Mouse (Mus musculus) intestine, postnatal 0 days (tissue): ENCODE results near the gene Pnma5. TPM values are rescaled to one million over a fixed set of nuclear protein-coding genes. Genes with fewer than 3 reads are reported as not detected.
"Not testable (repeated sequence)": the region's sequence is repeated elsewhere in the genome, so short reads cannot be mapped to it uniquely, and the experiment has no call there.

ENCODE experiments used
- ATAC-seq: fragments of 200-750 bp; cut with Nextera tagmentation; 2 replicates; pipeline ENCODE4 v1.8.0; 2017; ENCODE audit warnings: mild to moderate bottlenecking, moderate TSS enrichment, moderate library complexity
- H3K27ac ChIP-seq: fragments of 300-500 bp; sonication (generic); 2 replicates; pipeline ENCODE4 v1.5.1; 2014; ENCODE audit warnings: mild to moderate bottlenecking, low read depth, low read length, moderate library complexity
- H3K27me3 ChIP-seq: fragments of 300-500 bp; sonication (generic); replicated peaks from 2 replicates; pipeline ENCODE4 v1.6.1; 2014; ENCODE audit warnings: low read length, mixed read lengths; ENCODE audit not compliant: control insufficient read depth, insufficient read depth
- H3K36me3 ChIP-seq: fragments of 300-500 bp; sonication (generic); 2 replicates; pipeline ENCODE4 v1.6.1; 2014; ENCODE audit warnings: mild to moderate bottlenecking, moderate library complexity; ENCODE audit not compliant: control insufficient read depth, insufficient read depth
- H3K4me1 ChIP-seq: fragments of 300-500 bp; sonication (generic); replicated peaks from 2 replicates; pipeline ENCODE4 v1.6.1; 2014; ENCODE audit warnings: antibody characterized with exemption, low read length, mixed read lengths; ENCODE audit not compliant: control insufficient read depth, insufficient read depth
- H3K4me2 ChIP-seq: fragments of 300-500 bp; sonication (generic); replicated peaks from 2 replicates; pipeline ENCODE4 v1.6.1; 2014; ENCODE audit warnings: low read depth, mild to moderate bottlenecking, moderate library complexity
- H3K4me3 ChIP-seq: fragments of 300-500 bp; sonication (generic); 2 replicates; pipeline ENCODE4 v1.5.1; 2014; ENCODE audit warnings: low read depth, low read length
- H3K9ac ChIP-seq: fragments of 300-500 bp; sonication (generic); 2 replicates; pipeline ENCODE4 v1.6.1; 2014; ENCODE audit warnings: mild to moderate bottlenecking, low read depth, low read length
- H3K9me3 ChIP-seq: fragments of 300-500 bp; sonication (generic); 2 replicates; pipeline ENCODE4 v1.6.1; 2016; ENCODE audit warnings: mixed run types; ENCODE audit not compliant: control insufficient read depth
- CTCF ChIP-seq: sonication (generic); IDR thresholded peaks from 2 replicates; pipeline ENCODE4 v1.5.1; 2016; ENCODE audit warnings: low read depth, mild to moderate bottlenecking, control low read depth, antibody characterized with exemption, moderate library complexity
- whole genome bisulfite sequencing: fragments of 180-500 bp; shearing (Covaris S2); extraction: QIAGEN DNeasy Blood & Tissue Kit; methylation state at CpG from one replicate; pipeline ENCODE4 v1.1.7; 2014; 5-methylcytosine and 5-hydroxymethylcytosine counted together
- polyA plus RNA-seq: library from polyadenylated mRNA; unstranded; fragments of >200 nt; fragmentation: Nextera tagmentation; extraction: Ambion mirVana; gene quantifications from 2 replicates; pipeline ENCODE4 v1.2.1, GENCODE M21; 2015

The Pnma5 gene
- not detected in 2 replicates for polyA plus RNA-seq

DNA sequence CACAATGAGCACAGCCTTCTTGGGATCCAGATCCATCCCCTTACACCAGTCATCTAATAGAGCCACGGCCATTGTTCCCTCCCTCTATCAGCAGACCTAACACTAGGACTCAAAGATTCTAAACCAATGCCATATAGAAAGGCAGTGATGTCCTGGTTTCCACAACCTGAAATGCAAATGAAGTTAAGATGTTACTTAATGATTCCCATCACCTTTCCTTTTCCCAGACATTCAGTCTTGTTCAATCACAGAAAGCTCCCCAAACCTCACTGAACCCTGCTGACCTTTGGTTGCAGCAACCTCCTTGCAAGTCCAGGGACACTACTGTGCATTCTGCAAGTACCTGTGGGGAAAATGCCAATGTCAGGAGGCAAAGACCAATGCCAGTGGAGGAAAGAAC, at the start of gene Pnma5:
Gene Pnma5 (minus strand): TSS at position 101 of the 400 bp plus-strand sequence.
- no peak for TF ChIP-seq CTCF
- Histone ChIP-seq H3K27ac (no peak within 1 kb of the TSS), H3K36me3 (no peaks in the 10 kb centered on the region), H3K4me1 (no peaks in the 10 kb centered on the region), H3K4me3 (no peak within 1 kb of the TSS), H3K4me2 (no peak within 1 kb of the TSS), H3K9ac (no peak within 1 kb of the TSS), H3K27me3 (no peaks in the 10 kb centered on the region), H3K9me3 (no peaks in the 10 kb centered on the region)
- no peak for ATAC-seq
- WGBS = 75% methylated on average over 1 of the region's 1 CpGs

- not testable (repeated sequence) for H3K9me3 ChIP-seq, H3K27ac ChIP-seq, H3K4me3 ChIP-seq, ATAC-seq, H3K36me3 ChIP-seq, H3K4me2 ChIP-seq, H3K27me3 ChIP-seq, H3K9ac ChIP-seq, H3K4me1 ChIP-seq
- WGBS = 81% methylated on average over 18 of the region's 19 CpGs
Measured at GRCm38 (mm10) chrX:73082267-73083055, 45.6 kb upstream of the Pnma5 start, which contains the start of gene Xlr4a. Gene Xlr4a, minus strand, starts transcription at chrX:73082478.

GRCm38 (mm10) chrX:73066765-73067312, 29.9 kb upstream of the Pnma5 start:
- H3K9me3 ChIP-seq, H3K4me2 ChIP-seq, H3K4me1 ChIP-seq, ATAC-seq, H3K27ac ChIP-seq, H3K27me3 ChIP-seq, H3K36me3 ChIP-seq, H3K4me3 ChIP-seq, H3K9ac ChIP-seq: not testable (repeated sequence)
- 80% methylated on average over 1 of the region's 5 CpGs for WGBS

DNA sequence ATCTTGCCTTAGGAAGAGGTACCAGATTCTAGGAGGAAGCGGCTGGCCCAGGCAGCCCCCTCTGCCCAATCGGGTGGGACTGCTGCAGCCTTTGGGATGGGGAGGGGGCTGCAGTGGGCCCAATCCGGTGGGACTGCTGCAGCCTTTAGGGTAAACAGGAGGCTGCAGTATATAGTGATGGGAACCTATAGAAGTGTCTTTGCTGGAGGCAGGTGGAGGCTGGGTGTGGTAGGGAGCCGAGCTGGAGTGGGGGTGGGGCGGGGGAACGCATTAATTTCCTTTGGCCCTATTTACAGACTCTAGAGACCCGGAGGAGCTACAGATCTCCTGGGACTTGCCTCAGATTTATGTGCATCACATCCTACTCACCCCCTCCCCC, 27.5 kb upstream of the Pnma5 start, which contains the start of gene Pnma3:
Gene Pnma3 (plus strand): TSS at position 373 of the 379 bp plus-strand sequence.
- Histone ChIP-seq H3K27me3 (no peaks in the 10 kb centered on the region), H3K4me2 (peak within 1 kb of the TSS; percentile 27; the same call in 1 of the 2 replicates), H3K36me3 (no peaks in the 10 kb centered on the region), H3K27ac (no peak within 1 kb of the TSS), H3K9ac (no peak within 1 kb of the TSS), H3K4me1 (no peaks in the 10 kb centered on the region), H3K9me3 (no peaks in the 10 kb centered on the region), H3K4me3 (no peak within 1 kb of the TSS)
- 33% methylated on average over 7 of the region's 7 CpGs for WGBS
- ATAC-seq = no peak
- no peak for TF ChIP-seq CTCF

DNA sequence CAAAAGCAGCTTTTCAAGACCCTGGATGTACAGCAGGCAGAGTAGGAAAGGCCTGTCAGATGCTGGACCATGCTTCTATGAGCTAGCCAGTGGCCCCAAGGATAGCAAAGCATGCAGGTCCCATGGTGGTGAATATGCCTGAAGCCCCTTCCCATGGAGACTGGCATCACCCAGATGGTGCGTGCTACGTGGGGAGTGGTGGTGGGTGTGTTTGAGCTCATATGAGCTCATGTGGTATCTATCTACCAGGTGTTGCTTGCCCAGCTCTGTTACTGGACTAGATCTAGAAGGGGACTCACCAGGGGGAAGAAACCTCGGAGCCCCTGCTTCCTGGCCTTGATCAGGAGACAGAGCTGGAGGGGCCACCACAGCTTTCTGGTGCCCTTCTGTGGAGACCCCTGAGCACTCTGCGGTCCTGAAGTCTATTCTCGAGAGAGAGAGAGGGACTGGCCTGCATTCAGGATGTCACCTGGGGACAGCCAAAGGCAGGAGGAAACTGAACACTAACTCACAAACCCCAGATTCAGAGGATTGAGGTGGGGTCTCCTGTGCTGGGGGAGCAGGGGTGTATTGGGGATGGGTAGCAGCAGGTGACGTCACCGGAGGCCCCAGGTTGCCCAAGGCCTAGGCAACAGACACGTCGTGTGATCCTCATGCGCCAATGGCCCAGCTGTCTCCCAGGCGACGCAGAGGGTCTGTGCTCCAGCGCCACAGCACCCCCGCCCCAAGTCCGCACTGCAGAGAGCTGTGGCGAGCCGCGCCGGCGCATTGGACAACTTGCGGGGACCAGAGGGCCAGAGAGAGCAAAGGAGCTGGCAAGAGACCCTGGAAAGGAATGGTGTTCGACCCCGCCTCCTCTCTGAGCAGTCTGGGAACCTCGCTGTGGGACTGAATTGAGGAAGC, 26.9 kb upstream of the Pnma5 start:
- Histone ChIP-seq H3K9ac (no peak overlapping the region), H3K4me3 (no peak overlapping the region), H3K4me2 (peak overlapping the region; percentile 27; the same call in 1 of the 2 replicates), H3K9me3 (no peaks in the 10 kb centered on the region), H3K27ac (no peak overlapping the region), H3K36me3 (no peaks in the 10 kb centered on the region), H3K27me3 (no peaks in the 10 kb centered on the region), H3K4me1 (no peaks in the 10 kb centered on the region)
- TF ChIP-seq CTCF = no peak
- whole genome bisulfite sequencing = 41% methylated on average over 24 of the region's 24 CpGs
- 0 out of 2 replicates have a peak, but pooled peaks have one; percentile 31 for ATAC-seq

DNA sequence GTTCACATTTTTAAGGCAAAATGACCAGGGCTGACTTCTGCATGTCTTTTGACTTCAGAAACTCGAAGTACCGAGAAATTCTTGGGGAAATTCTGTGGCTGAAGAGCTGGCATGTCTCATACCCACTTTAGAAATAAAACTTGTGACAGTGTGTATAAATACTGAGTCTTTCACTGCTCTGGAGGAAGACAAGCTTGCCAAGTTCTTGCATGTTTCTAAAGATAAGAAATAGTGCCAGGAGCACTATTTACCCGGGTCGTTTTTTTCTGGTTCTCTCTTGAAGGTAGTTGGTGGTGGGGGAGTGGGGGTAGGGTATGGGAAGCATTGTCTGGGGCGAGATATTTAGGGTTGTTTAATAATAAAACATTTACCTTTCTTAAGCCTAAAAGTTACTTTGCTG, 25.4 kb upstream of the Pnma5 start:
- WGBS = 44% methylated on average over 5 of the region's 5 CpGs
- TF ChIP-seq CTCF = no peak

More for the DNA sequence above, 25.4 kb upstream of the Pnma5 start:
- no peak for ATAC-seq
- Histone ChIP-seq H3K9ac (no peak overlapping the region), H3K36me3 (no peaks in the 10 kb centered on the region), H3K4me2 (no peak overlapping the region), H3K4me1 (no peaks in the 10 kb centered on the region), H3K4me3 (no peak overlapping the region), H3K9me3 (no peaks in the 10 kb centered on the region), H3K27ac (no peak overlapping the region), H3K27me3 (no peaks in the 10 kb centered on the region)
